23 mouse cellular contexts compared by ENCODE assay signal in the genomic region with DNA sequence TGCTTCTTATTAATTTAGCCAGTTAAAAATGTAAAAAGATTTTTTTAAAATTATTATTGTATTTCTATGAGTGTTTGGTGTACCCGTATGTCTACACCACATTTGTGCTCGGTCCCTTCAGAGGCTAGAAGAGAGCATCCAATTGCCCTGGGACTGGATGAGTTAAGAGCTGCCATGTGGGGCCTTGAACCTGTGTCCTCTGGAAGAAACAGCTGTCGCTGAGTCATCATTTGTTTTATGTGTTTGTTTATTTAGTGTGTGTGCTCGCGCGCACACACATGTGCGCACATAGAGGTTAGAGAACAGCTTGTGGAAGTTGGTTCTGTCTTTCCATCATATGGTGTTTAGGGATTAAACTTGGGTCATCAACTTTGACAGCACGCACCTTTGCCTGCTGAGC. TPM values are rescaled to one million over a fixed set of nuclear protein-coding genes. Genes with fewer than 3 reads are reported as not detected.
DNase-seq lines count a peak whose midpoint lies in the region; TF ChIP-seq lines count a peak whose summit lies in the region.
"Had no signal": no experiment of that assay in that cellular context is flagged by ENCODE, and none has a peak within 500 bp of the region (broad histone marks: within the 10 kb centered on the region; RNA-seq: fewer than 3 reads in every experiment).

No protein-coding gene starts in this region.

- peak; percentile 34 for DNase-seq in adrenal gland, adult 2 months
- DNase-seq in adrenal gland, postnatal 25 days, result no peak
- peak; percentile 24 to 33 for DNase-seq in adrenal gland, postnatal 36 days
- DNase-seq in adrenal gland, postnatal 10 days, result no peak
- peak; percentile 30 for DNase-seq in heart, embryonic 10.5 days (ENCODE audit: low spot score)
- DNase-seq in heart, postnatal 4 days, result no peak
- no peak for DNase-seq in ES-E14 (ENCODE audit: low read depth, low spot score)
- DNase-seq: B cell, adult 2 months; cerebellum, adult 11 months; cerebellum, adult 18-20 months; cerebellum, adult 8-10 months; cerebellum, postnatal 10 days; cerebellum, postnatal 25 days; forebrain, postnatal 0 days had no signal

- peaks cover 22% of the 10 kb centered on the region for H3K4me1 ChIP-seq in heart, embryonic 10.5 days
- no peaks in the 10 kb centered on the region for H3K4me1 ChIP-seq in ES-E14 (ENCODE audit: control insufficient read depth in 2 of 2, insufficient read depth in 2 of 2, low read length in 2 of 2, poor library complexity in 1 of 2)
- H3K4me1 ChIP-seq: embryonic facial prominence, embryonic 12.5 days had no signal

- in situ Hi-C loops in ES-E14 (cut with MboI; ENCODE audit: low sequenced_read_pairs in 2 of 2, unreplicated experiment in 2 of 2), result no loop called here

- no peaks in the 10 kb centered on the region for H3K27me3 ChIP-seq in heart, embryonic 10.5 days (ENCODE audit: insufficient read depth, poor library complexity, severe bottlenecking)
- H3K27me3 ChIP-seq: CH12.LX; embryonic facial prominence, embryonic 12.5 days; forebrain, embryonic 12.5 days; forebrain, embryonic 15.5 days had no signal

- H3K9ac ChIP-seq in ES-E14 (ENCODE audit: insufficient read depth, low read depth, low read length, poor library complexity, severe bottlenecking), result no peak overlapping the region
- H3K9ac ChIP-seq: embryonic facial prominence, embryonic 12.5 days; forebrain, embryonic 12.5 days; forebrain, embryonic 15.5 days; forebrain, postnatal 0 days had no signal

- H3K9me3 ChIP-seq in heart, embryonic 10.5 days, result no peaks in the 10 kb centered on the region
- no peaks in the 10 kb centered on the region for H3K9me3 ChIP-seq in ES-E14 (ENCODE audit: control insufficient read depth, insufficient read depth, low read depth, low read length)
- H3K9me3 ChIP-seq: embryonic facial prominence, embryonic 10.5 days; embryonic facial prominence, embryonic 12.5 days; forebrain, embryonic 12.5 days; forebrain, embryonic 15.5 days had no signal

- H3K27ac ChIP-seq in heart, embryonic 10.5 days, result no peak overlapping the region
- no peak overlapping the region for H3K27ac ChIP-seq in ES-E14 (ENCODE audit: insufficient read depth, low read depth, low read length, poor library complexity, severe bottlenecking)
- H3K27ac ChIP-seq: embryonic facial prominence, embryonic 10.5 days; embryonic facial prominence, embryonic 12.5 days; forebrain, embryonic 15.5 days had no signal

- WGBS in heart, embryonic 10.5 days, result 99% methylated on average over 8 of the region's 8 CpGs

- H3K36me3 ChIP-seq in heart, embryonic 10.5 days, result peaks cover 47% of the 10 kb centered on the region
- 0 out of 2 replicates have a peak, but pooled peaks cover 2% of the 10 kb centered on the region for H3K36me3 ChIP-seq in ES-E14 (ENCODE audit: control insufficient read depth, insufficient read depth, low read length, poor library complexity, severe bottlenecking)
- H3K36me3 ChIP-seq: embryonic facial prominence, embryonic 12.5 days; forebrain, embryonic 12.5 days had no signal

- no peak overlapping the region for H3K4me3 ChIP-seq in heart, embryonic 10.5 days
- H3K4me3 ChIP-seq in ES-E14 (ENCODE audit: insufficient read depth in 1 of 2, low read depth in 1 of 2, low read length in 2 of 2, poor library complexity in 1 of 2, severe bottlenecking in 1 of 2), result no peak overlapping the region
- H3K4me3 ChIP-seq: embryonic facial prominence, embryonic 10.5 days; embryonic facial prominence, embryonic 12.5 days; forebrain, embryonic 12.5 days; forebrain, embryonic 15.5 days had no signal

TF ChIP-seq in ES-E14, 5 proteins besides CTCF, POLR2A, EP300 and RAD21:
- TF ChIP-seq CHD2 (IDR thresholded peaks at IDR 0.05; ENCODE audit: low read depth, low read length) (no peak), HCFC1 (IDR thresholded peaks at IDR 0.05; ENCODE audit: borderline replicate concordance, insufficient read depth, low read length) (no peak), MAFK (IDR thresholded peaks at IDR 0.05; ENCODE audit: insufficient read depth, low read depth, low read length) (peak; percentile 60)

RNA-seq across cellular contexts. Expression of a gene that starts 18.9 kb away (rescaled TPM):
- total RNA-seq in adrenal gland, adult 2 months (2021), result 10 to 100 TPM; 89.0 to 94.8 TPM
- polyA plus RNA-seq in adrenal gland, adult 2 months (2012; rRNA removed), result 11.3 and 14.3 TPM in 2 replicates
- total RNA-seq in adrenal gland, postnatal 25 days (2021), result 86.5 and 93.0 TPM in 2 replicates
- 100 to 1,000 TPM in 1 of 2 experiments, 10 to 100 TPM in 1; 93.6 to 101 TPM for total RNA-seq in adrenal gland, postnatal 36 days (2021)
- total RNA-seq in adrenal gland, postnatal 10 days (2021), result 10 to 100 TPM; 55.2 to 62.9 TPM
- polyA plus RNA-seq in heart, embryonic 10.5 days (2016; fragmentation: Nextera tagmentation; extraction: Ambion mirVana), result 46.2 and 55.0 TPM in 2 replicates
- total RNA-seq in heart, postnatal 4 days (2021), result 10 to 100 TPM; 57.5 to 59.1 TPM
- total RNA-seq in ES-E14 (2012; rRNA removed), result 10.2 and 11.0 TPM in 2 replicates

RNA-seq across cellular contexts. Expression of a gene that starts 35.3 kb away (rescaled TPM):
- total RNA-seq in adrenal gland, adult 2 months (2021), result 10 to 100 TPM; 33.4 to 40.7 TPM
- polyA plus RNA-seq in adrenal gland, adult 2 months (2012; rRNA removed), result 34.9 and 49.2 TPM in 2 replicates
- total RNA-seq in adrenal gland, postnatal 25 days (2021), result 19.5 and 20.9 TPM in 2 replicates
- 10 to 100 TPM; 23.7 to 39.4 TPM for total RNA-seq in adrenal gland, postnatal 36 days (2021)
- total RNA-seq in adrenal gland, postnatal 10 days (2021), result 10 to 100 TPM; 13.2 to 23.4 TPM
- polyA plus RNA-seq in heart, embryonic 10.5 days (2016; fragmentation: Nextera tagmentation; extraction: Ambion mirVana), result 2.7 and 3.0 TPM in 2 replicates
- 1 to 10 TPM; 7.1 to 7.4 TPM for total RNA-seq in heart, postnatal 4 days (2021)
- 43.2 and 75.7 TPM in 2 replicates for total RNA-seq in ES-E14 (2012; rRNA removed)

RNA-seq across cellular contexts. Expression of a gene that starts 36.4 kb away (rescaled TPM):
- 10 to 100 TPM; 13.5 to 14.5 TPM for total RNA-seq in adrenal gland, adult 2 months (2021)
- polyA plus RNA-seq in adrenal gland, adult 2 months (2012; rRNA removed), result 2.3 and 2.9 TPM in 2 replicates
- 14.4 and 18.0 TPM in 2 replicates for total RNA-seq in adrenal gland, postnatal 25 days (2021)
- 10 to 100 TPM; 14.4 to 16.8 TPM for total RNA-seq in adrenal gland, postnatal 36 days (2021)
- total RNA-seq in adrenal gland, postnatal 10 days (2021), result 10 to 100 TPM; 13.2 to 13.9 TPM
- 13.7 and 17.0 TPM in 2 replicates for polyA plus RNA-seq in heart, embryonic 10.5 days (2016; fragmentation: Nextera tagmentation; extraction: Ambion mirVana)
- total RNA-seq in heart, postnatal 4 days (2021), result 10 to 100 TPM; 11.7 to 12.8 TPM
- 2.1 and 2.3 TPM in 2 replicates for total RNA-seq in ES-E14 (2012; rRNA removed)

RNA-seq across cellular contexts. Expression of a gene that starts 53.2 kb away (rescaled TPM):
- 1 to 10 TPM; 1.7 to 3.0 TPM for total RNA-seq in adrenal gland, adult 2 months (2021)
- polyA plus RNA-seq in adrenal gland, adult 2 months (2012; rRNA removed), result 0.18 and 0.19 TPM in 2 replicates
- 1.2 and 1.9 TPM in 2 replicates for total RNA-seq in adrenal gland, postnatal 25 days (2021)
- 10 to 100 TPM in 1 of 2 experiments, 1 to 10 TPM in 1; 1.9 to 10.5 TPM for total RNA-seq in adrenal gland, postnatal 36 days (2021)
- total RNA-seq in adrenal gland, postnatal 10 days (2021), result 1 to 10 TPM; 1.3 to 9.6 TPM
- 0.40 and 1.2 TPM in 2 replicates for polyA plus RNA-seq in heart, embryonic 10.5 days (2016; fragmentation: Nextera tagmentation; extraction: Ambion mirVana)
- total RNA-seq in heart, postnatal 4 days (2021), result under 1 TPM in 1 of 2 experiments, not detected in 1; 0.23 TPM
- total RNA-seq in ES-E14 (2012; rRNA removed), result not detected in 2 replicates
- total RNA-seq: CH12.LX; forebrain, postnatal 0 days; MEL had no signal
- polyA plus RNA-seq: brain, embryonic 14.5 days; CD4-positive, CD25-positive, alpha-beta regulatory T cell, adult 4 months; cortical plate, adult 2 months; embryonic facial prominence, embryonic 10.5 days; forebrain, embryonic 12.5 days; forebrain, embryonic 15.5 days; forebrain, postnatal 0 days had no signal

Comparison
In these comparisons a context has a peak if more than half of its experiments do, and no peak if none do; other contexts are left out.
1. DNase-seq: peak in adrenal gland, adult 2 months (single experiment), adrenal gland, postnatal 36 days (2 of 2) and heart, embryonic 10.5 days (single experiment); none in adrenal gland, postnatal 25 days (single experiment), adrenal gland, postnatal 10 days (single experiment), heart, postnatal 4 days (single experiment) and ES-E14 (single experiment).